Mouse (Mus musculus) C2C12 (cell line): ENCODE results near the gene Rsph6a.

Experiments
- CTCF ChIP-seq: IDR thresholded peaks from one replicate; pipeline ENCODE4 v1.5.1; 2011; ENCODE audit not compliant: control insufficient read depth, insufficient read depth, insufficient read length
- MAX ChIP-seq: IDR thresholded peaks from one replicate; pipeline ENCODE4 v1.6.1; 2011; ENCODE audit warnings: mild to moderate bottlenecking, control low read depth
- MYOG ChIP-seq: IDR thresholded peaks from one replicate; pipeline ENCODE4 v1.6.1; 2011; ENCODE audit not compliant: control insufficient read depth, insufficient read length; ENCODE audit errors: extremely low read depth
- USF1 ChIP-seq: IDR thresholded peaks from one replicate; pipeline ENCODE4 v1.6.1; 2011; ENCODE audit warnings: low read depth, mild to moderate bottlenecking, control low read depth, moderate library complexity

DNA sequence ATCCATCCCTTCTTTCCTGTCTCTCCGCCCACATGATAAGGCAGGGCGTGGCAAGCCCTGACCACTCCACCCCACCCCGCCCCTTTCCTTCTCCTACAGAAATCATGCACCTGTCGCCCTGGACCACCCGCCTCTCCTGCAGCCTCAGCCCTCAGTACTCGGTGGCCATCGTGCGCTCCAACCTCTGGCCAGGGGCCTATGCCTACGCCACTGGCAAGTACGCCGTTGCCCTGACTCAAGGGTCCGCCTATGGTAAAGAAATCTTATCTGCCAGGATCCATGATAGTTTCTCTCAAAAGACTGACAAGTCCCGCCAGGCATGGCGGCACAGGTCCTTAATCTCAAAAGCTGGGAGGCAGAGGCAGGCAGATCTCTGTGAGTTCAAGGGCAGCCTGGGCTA, 13.4 kb downstream of the Rsph6a start:
- TF ChIP-seq CTCF: no peak
- no peak for TF ChIP-seq MAX
- no peak for TF ChIP-seq MYOG
- no peak for TF ChIP-seq USF1
